Mouse (Mus musculus): ENCODE measurements at regions not wholly inside any gene's neighbourhood (a gene's known extent, or its start where the extent isn't known, plus 50 kb on each side); places are given as distances from the start of the nearest gene placed in this dataset.

DNA sequence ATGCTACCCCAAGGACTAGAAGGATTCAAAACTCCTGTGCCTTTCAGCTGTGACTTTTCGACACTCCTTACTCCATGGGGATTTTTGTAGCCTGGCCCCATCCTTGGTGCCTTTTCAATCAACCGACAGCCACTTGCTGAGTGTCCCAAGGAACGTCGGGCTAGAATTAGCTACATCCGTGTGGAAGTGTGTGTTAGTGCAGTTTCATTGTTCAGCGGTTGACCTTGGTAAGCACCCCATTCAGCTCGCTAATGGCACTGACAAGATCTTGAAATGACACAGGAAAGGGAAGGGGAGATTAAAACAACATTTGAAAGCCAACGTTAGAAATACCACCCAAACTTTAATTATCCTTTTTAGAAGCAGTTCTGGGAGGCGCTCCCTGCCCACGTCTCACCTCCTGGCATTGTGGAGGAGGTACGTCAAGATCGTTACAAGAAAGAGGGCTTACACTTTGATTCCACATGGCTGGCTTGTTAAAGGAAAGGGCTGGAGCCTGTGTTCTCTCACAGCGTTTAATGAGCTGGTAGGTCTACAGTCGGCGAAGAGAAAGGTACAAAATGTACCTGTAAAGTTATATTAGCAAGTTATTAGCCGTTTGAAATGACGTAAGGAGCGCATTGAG, 536.4 kb downstream of the Fam19a2 start:
- no peak for TF ChIP-seq CTCF (IDR thresholded peaks at IDR 0.05; ENCODE audit: low read depth, low read length)
- TF ChIP-seq POLR2A (IDR thresholded peaks at IDR 0.05; ENCODE audit: extremely low read depth, insufficient read depth, low read length) = no peak
